Mouse (Mus musculus): ENCODE data around the gene Pla2g4a. TPM values are rescaled to one million over a fixed set of nuclear protein-coding genes. Genes with fewer than 3 reads are reported as not detected.
"Not testable (repeated sequence)": the region's sequence is repeated elsewhere in the genome, so short reads cannot be mapped to it uniquely, and the experiment has no call there.

The Pla2g4a gene
- total and polyA plus RNA-seq, 3 experiments: 6.4 to 14.4 TPM; not detected in 1

DNA sequence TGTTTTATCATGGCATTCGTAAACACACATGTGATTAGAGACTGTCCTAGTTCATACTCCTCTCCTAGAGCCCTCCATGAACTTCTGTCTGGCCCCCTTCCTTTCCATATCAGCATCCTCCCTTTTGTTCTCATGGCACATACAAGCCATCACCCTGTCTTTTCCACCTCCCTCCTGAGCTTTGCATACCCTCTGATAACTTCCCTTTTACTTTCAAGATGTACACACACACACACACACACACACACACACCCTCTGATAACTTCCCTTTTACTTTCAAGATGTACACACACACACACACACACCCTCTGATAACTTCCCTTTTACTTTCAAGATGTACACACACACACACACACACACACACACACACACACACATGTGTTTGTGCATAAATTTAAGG is 37.4 kb downstream of the Pla2g4a start:
- H3K27ac ChIP-seq (ENCODE audit: control insufficient read depth, low read depth, low read length): not testable (repeated sequence)
- peaks cover 0 to 10% of the 10 kb centered on the region in 2 experiments; a peak in 2 of 4 replicates for H3K36me3 ChIP-seq (ENCODE audit: control insufficient read depth in 1 of 2, insufficient read depth in 2 of 2, low read length in 2 of 2)

GRCm38 (mm10) chr1:149922219-149922618 is 38.9 kb downstream of the Pla2g4a start:
- Histone ChIP-seq H3K4me3 (ENCODE audit: control insufficient read depth in 1 of 2, insufficient read depth in 1 of 2, low read depth in 2 of 2, low read length in 2 of 2) (no peak overlapping the region), H3K9ac (ENCODE audit: control insufficient read depth, low read depth, low read length, poor library complexity, severe bottlenecking) (no peak overlapping the region), H3K79me2 (ENCODE audit: control insufficient read depth, insufficient read depth, low read length, poor library complexity) (no peaks in the 10 kb centered on the region), H3K9me3 (replicated peaks; ENCODE audit: insufficient read depth, low read length) (no peaks in the 10 kb centered on the region), H3K4me1 (ENCODE audit: control insufficient read depth in 1 of 2, insufficient read depth in 2 of 2, low read length in 2 of 2) (peaks cover 2 to 9% of the 10 kb centered on the region in 2 experiments; a peak in 2 of 4 replicates), H3K27me3 (ENCODE audit: control insufficient read depth in 1 of 2, insufficient read depth in 2 of 2, low read length in 2 of 2) (no peaks in the 10 kb centered on the region), H3K36me3 (ENCODE audit: control insufficient read depth in 1 of 2, insufficient read depth in 2 of 2, low read length in 2 of 2) (peaks cover 0 to 10% of the 10 kb centered on the region in 2 experiments; a peak in 2 of 4 replicates), H3K27ac (ENCODE audit: control insufficient read depth, low read depth, low read length) (no peak overlapping the region)
- no peak for TF ChIP-seq CHD2 (IDR thresholded peaks at IDR 0.05; ENCODE audit: low read length)
- TF ChIP-seq ZMIZ1 (IDR thresholded peaks at IDR 0.05; ENCODE audit: low read depth, low read length): no peak
- TF ChIP-seq MXI1 (IDR thresholded peaks at IDR 0.05; ENCODE audit: low read depth, low read length): no peak
- no peak for TF ChIP-seq ZKSCAN1 (IDR thresholded peaks at IDR 0.05; ENCODE audit: low read depth, low read length)
- no peak for TF ChIP-seq RCOR1 (IDR thresholded peaks at IDR 0.05; ENCODE audit: low read depth, low read length)
- no peak for TF ChIP-seq HCFC1 (IDR thresholded peaks at IDR 0.05; ENCODE audit: low read depth, low read length)
- no peak for TF ChIP-seq ZC3H11A (IDR thresholded peaks at IDR 0.05; ENCODE audit: low read depth, low read length)
- TF ChIP-seq BHLHE40 (IDR thresholded peaks at IDR 0.05; ENCODE audit: borderline replicate concordance, low read depth, low read length): no peak
- no peak for TF ChIP-seq GABPA (IDR thresholded peaks at IDR 0.05; ENCODE audit: low read depth, low read length)
- TF ChIP-seq SMC3 (IDR thresholded peaks at IDR 0.05; ENCODE audit: low read depth, low read length): no peak
- no peak for TF ChIP-seq MAZ (IDR thresholded peaks at IDR 0.05; ENCODE audit: low read depth, low read length)
- TF ChIP-seq MYC (IDR thresholded peaks at IDR 0.05; ENCODE audit: low read depth, low read length): no peak
- TF ChIP-seq MAX (IDR thresholded peaks at IDR 0.05; ENCODE audit: low read length): no peak
- TF ChIP-seq POLR2AphosphoS2 (IDR thresholded peaks at IDR 0.05; ENCODE audit: low read length): no peak
- no peak for TF ChIP-seq KAT2A (conservative IDR thresholded peaks at IDR 0.05; ENCODE audit: low read depth, low read length)
- no peak for TF ChIP-seq ZNF384 (IDR thresholded peaks at IDR 0.05; ENCODE audit: low read depth, low read length)
- TF ChIP-seq USF1 (IDR thresholded peaks at IDR 0.05; ENCODE audit: low read depth, low read length): no peak
- TF ChIP-seq MYB (IDR thresholded peaks at IDR 0.05; ENCODE audit: low read depth, low read length): no peak
- DNase-seq (ENCODE audit: low read depth, low spot score): no peak

More for the DNA sequence above, 37.4 kb downstream of the Pla2g4a start:
- not testable (repeated sequence) for H3K27me3 ChIP-seq (ENCODE audit: control insufficient read depth in 1 of 2, insufficient read depth in 2 of 2, low read length in 2 of 2); H3K9ac ChIP-seq (ENCODE audit: control insufficient read depth, low read depth, low read length, poor library complexity, severe bottlenecking); H3K4me3 ChIP-seq (ENCODE audit: control insufficient read depth in 1 of 2, insufficient read depth in 1 of 2, low read depth in 2 of 2, low read length in 2 of 2); H3K9me3 ChIP-seq (replicated peaks; ENCODE audit: insufficient read depth, low read length); H3K79me2 ChIP-seq (ENCODE audit: control insufficient read depth, insufficient read depth, low read length, poor library complexity); H3K4me1 ChIP-seq (ENCODE audit: control insufficient read depth in 1 of 2, insufficient read depth in 2 of 2, low read length in 2 of 2)
- peak; percentile 14; the same call in 1 of the 2 replicates for TF ChIP-seq RCOR1 (IDR thresholded peaks at IDR 0.05; ENCODE audit: low read depth, low read length)
- peak in 1 of 2 experiments; percentile 44; a peak in 2 of 4 replicates for TF ChIP-seq EP300 (IDR thresholded peaks at IDR 0.05; ENCODE audit: low read depth in 1 of 2, low read length in 2 of 2)
- TF ChIP-seq ETS1 (IDR thresholded peaks at IDR 0.05; ENCODE audit: low read depth, low read length): 0 out of 2 replicates have a peak, but pooled peaks have one; percentile 42
- DNase-seq (ENCODE audit: low read depth, low spot score): peak; percentile 59
